Mouse (Mus musculus): ENCODE measurements around the gene Smtnl2. TPM values are rescaled to one million over a fixed set of nuclear protein-coding genes. Genes with fewer than 3 reads are reported as not detected.

Smtnl2 gene
- polyA plus RNA-seq, 1 experiment from 2014 or later, result 25.7 TPM

- Histone ChIP-seq H3K9ac (replicated peaks) (no peak overlapping the region), H3K27ac (peak overlapping the region; percentile 56; the same call in 1 of the 2 replicates), H3K9me3 (no peaks in the 10 kb centered on the region), H3K4me1 (replicated peaks) (peaks cover 32% of the 10 kb centered on the region), H3K27me3 (no peaks in the 10 kb centered on the region), H3K36me3 (peaks cover 8% of the 10 kb centered on the region; the same call in 1 of the 2 replicates), H3K4me3 (replicated peaks) (no peak overlapping the region), H3K4me2 (no peak overlapping the region)
- ATAC-seq (ENCODE audit: insufficient number of reproducible peaks, insufficient read depth, low FRiP score, low TSS enrichment, low read depth), result no peak
- WGBS, result 78% methylated on average over 10 of the region's 10 CpGs
Observed at GRCm38 (mm10) chr11:72397072-72397471, 14.4 kb downstream of the Smtnl2 start.

- WGBS, result 73% methylated on average over 7 of the region's 7 CpGs
- H3K4me1 ChIP-seq (replicated peaks), result peaks cover 31% of the 10 kb centered on the region
- no peak overlapping the region for H3K9ac ChIP-seq (replicated peaks)
- no peaks in the 10 kb centered on the region for H3K27me3 ChIP-seq
- H3K27ac ChIP-seq, result peak overlapping the region; percentile 56
- no peaks in the 10 kb centered on the region for H3K9me3 ChIP-seq
- H3K4me2 ChIP-seq, result no peak overlapping the region
- H3K36me3 ChIP-seq, result peaks cover 8% of the 10 kb centered on the region; the same call in 1 of the 2 replicates
- ATAC-seq (ENCODE audit: insufficient number of reproducible peaks, insufficient read depth, low FRiP score, low TSS enrichment, low read depth), result no peak; the same call in 1 of the 2 replicates
- H3K4me3 ChIP-seq (replicated peaks), result no peak overlapping the region
Observed at GRCm38 (mm10) chr11:72396621-72397020, 14.9 kb downstream of the Smtnl2 start.

DNA sequence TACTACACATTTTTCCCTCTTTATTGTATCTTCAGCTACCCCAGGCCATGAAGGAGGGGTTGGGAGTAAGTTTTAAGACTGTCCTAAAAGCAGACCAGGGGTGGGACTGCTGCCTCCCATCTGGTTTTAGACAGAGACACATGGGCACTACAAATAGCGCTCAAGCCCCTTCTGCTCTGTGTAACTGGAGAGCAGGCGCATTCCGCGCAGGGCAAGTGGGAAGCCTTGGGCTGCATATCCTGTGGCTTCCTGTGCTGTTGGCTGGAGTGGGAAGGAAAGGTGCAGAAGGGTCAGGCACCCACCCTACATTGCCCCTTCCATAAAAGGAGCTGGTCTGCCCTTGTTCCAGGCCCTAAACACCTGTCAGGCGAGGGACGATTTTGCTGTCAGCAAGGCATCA lies 15.9 kb downstream of the Smtnl2 start:
- Histone ChIP-seq H3K4me3 (replicated peaks) (no peak overlapping the region), H3K27ac (no peak overlapping the region), H3K9ac (replicated peaks) (no peak overlapping the region), H3K4me2 (no peak overlapping the region), H3K36me3 (peaks cover 8% of the 10 kb centered on the region; the same call in 1 of the 2 replicates), H3K4me1 (replicated peaks) (peaks cover 29% of the 10 kb centered on the region), H3K9me3 (no peaks in the 10 kb centered on the region), H3K27me3 (no peaks in the 10 kb centered on the region)
- 51% methylated on average over 6 of the region's 6 CpGs for whole genome bisulfite sequencing
- ATAC-seq (ENCODE audit: insufficient number of reproducible peaks, insufficient read depth, low FRiP score, low TSS enrichment, low read depth), result no peak

GRCm38 (mm10) chr11:72394694-72395093 lies 16.8 kb downstream of the Smtnl2 start:
- Histone ChIP-seq H3K9me3 (no peaks in the 10 kb centered on the region), H3K4me2 (no peak overlapping the region), H3K27ac (no peak overlapping the region), H3K27me3 (no peaks in the 10 kb centered on the region), H3K4me3 (replicated peaks) (no peak overlapping the region), H3K36me3 (peaks cover 3% of the 10 kb centered on the region; the same call in 1 of the 2 replicates), H3K9ac (replicated peaks) (no peak overlapping the region), H3K4me1 (replicated peaks) (peaks cover 36% of the 10 kb centered on the region)
- 75% methylated on average over 2 of the region's 2 CpGs for WGBS
- ATAC-seq (ENCODE audit: insufficient number of reproducible peaks, insufficient read depth, low FRiP score, low TSS enrichment, low read depth), result no peak

DNA sequence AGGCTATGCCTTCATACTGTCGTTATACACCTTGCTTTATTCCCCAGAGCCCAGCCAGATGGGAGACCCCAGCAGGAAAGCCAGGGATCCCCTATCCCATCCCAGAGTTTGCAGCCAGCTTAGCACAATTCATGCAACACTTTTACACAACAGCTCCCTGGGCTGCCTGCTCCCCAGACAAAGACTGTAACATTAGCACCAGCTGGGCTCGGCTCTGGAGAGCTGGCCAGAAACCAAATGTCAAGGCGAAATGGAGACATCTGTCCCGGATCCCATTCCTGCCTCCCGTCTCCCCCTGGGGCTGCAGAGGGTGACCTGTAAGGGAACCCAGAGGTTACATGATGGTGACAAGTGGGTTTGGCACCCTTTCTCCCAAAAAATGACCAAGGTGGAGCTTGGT lies 17.8 kb downstream of the Smtnl2 start:
- Histone ChIP-seq H3K27me3 (no peaks in the 10 kb centered on the region), H3K4me3 (replicated peaks) (no peak overlapping the region), H3K4me1 (replicated peaks) (peaks cover 45% of the 10 kb centered on the region), H3K36me3 (no peaks in the 10 kb centered on the region), H3K9me3 (no peaks in the 10 kb centered on the region), H3K4me2 (no peak overlapping the region), H3K9ac (replicated peaks) (no peak overlapping the region), H3K27ac (0 out of 2 replicates have a peak overlapping the region, but pooled peaks have one; percentile 31)
- no peak for ATAC-seq (ENCODE audit: insufficient number of reproducible peaks, insufficient read depth, low FRiP score, low TSS enrichment, low read depth)
- WGBS, result 27% methylated on average over 5 of the region's 5 CpGs

DNA sequence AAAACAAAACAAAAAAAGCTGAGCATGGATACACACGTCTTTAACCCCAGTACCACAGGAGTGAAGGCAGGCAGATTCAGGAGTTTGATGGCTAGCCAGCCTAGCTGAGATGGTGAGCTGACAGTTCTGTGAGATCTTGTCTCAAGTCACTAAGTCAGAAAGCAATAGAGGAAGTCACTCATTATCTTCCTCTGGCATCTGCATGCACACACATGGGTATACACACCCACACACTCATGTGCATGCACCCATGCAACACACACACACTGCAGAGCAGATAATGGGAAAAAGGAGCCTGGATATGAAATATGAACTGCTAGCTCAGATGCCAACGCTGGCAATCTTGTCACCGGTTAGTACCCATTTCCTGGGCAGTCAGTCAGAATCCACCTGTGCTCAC lies 18.3 kb downstream of the Smtnl2 start:
- peaks cover 45% of the 10 kb centered on the region for H3K4me1 ChIP-seq (replicated peaks)
- no peak overlapping the region for H3K4me2 ChIP-seq
- no peak overlapping the region for H3K9ac ChIP-seq (replicated peaks)
- WGBS, result 82% methylated on average over 3 of the region's 3 CpGs
- no peaks in the 10 kb centered on the region for H3K9me3 ChIP-seq
- H3K27ac ChIP-seq, result no peak overlapping the region
- H3K27me3 ChIP-seq, result no peaks in the 10 kb centered on the region
- no peaks in the 10 kb centered on the region for H3K36me3 ChIP-seq
- no peak for ATAC-seq (ENCODE audit: insufficient number of reproducible peaks, insufficient read depth, low FRiP score, low TSS enrichment, low read depth)
- no peak overlapping the region for H3K4me3 ChIP-seq (replicated peaks)

DNA sequence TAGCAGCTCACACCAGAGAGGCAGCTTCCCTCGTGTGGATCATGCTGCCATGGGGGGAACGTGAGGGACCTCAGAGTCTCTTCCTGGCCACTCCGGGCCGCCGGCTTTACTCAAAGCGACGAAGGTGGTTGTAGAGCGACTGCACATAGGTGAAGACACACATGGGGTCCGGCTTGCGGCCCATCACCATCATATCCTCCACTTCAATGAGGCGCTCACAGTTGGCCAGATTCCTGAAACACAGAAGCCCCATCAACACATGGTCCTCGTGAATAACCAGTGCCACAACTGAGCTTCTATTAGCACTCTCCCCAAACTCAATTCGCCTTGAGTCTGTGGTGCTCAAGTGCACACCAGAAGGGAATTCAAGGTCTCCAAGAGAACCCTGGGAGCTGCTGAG lies 20.3 kb downstream of the Smtnl2 start:
- no peaks in the 10 kb centered on the region for H3K9me3 ChIP-seq
- no peaks in the 10 kb centered on the region for H3K36me3 ChIP-seq
- no peak overlapping the region for H3K4me2 ChIP-seq
- H3K9ac ChIP-seq (replicated peaks), result no peak overlapping the region
- no peak overlapping the region for H3K27ac ChIP-seq
- WGBS, result 90% methylated on average over 13 of the region's 13 CpGs
- ATAC-seq (ENCODE audit: insufficient number of reproducible peaks, insufficient read depth, low FRiP score, low TSS enrichment, low read depth), result no peak
- H3K4me3 ChIP-seq (replicated peaks), result no peak overlapping the region
- H3K27me3 ChIP-seq, result no peaks in the 10 kb centered on the region
- H3K4me1 ChIP-seq (replicated peaks), result peaks cover 35% of the 10 kb centered on the region

GRCm38 (mm10) chr11:72389407-72390142 lies 21.9 kb downstream of the Smtnl2 start:
- H3K27ac ChIP-seq, result peak overlapping the region; percentile 68
- H3K4me3 ChIP-seq (replicated peaks), result no peak overlapping the region
- no peaks in the 10 kb centered on the region for H3K36me3 ChIP-seq
- no peaks in the 10 kb centered on the region for H3K9me3 ChIP-seq
- peaks cover 26% of the 10 kb centered on the region for H3K4me1 ChIP-seq (replicated peaks)
- H3K27me3 ChIP-seq, result no peaks in the 10 kb centered on the region
- no peak overlapping the region for H3K9ac ChIP-seq (replicated peaks)
- H3K4me2 ChIP-seq, result no peak overlapping the region
- 75% methylated on average over 7 of the region's 7 CpGs for WGBS
- no peak for ATAC-seq (ENCODE audit: insufficient number of reproducible peaks, insufficient read depth, low FRiP score, low TSS enrichment, low read depth)

DNA sequence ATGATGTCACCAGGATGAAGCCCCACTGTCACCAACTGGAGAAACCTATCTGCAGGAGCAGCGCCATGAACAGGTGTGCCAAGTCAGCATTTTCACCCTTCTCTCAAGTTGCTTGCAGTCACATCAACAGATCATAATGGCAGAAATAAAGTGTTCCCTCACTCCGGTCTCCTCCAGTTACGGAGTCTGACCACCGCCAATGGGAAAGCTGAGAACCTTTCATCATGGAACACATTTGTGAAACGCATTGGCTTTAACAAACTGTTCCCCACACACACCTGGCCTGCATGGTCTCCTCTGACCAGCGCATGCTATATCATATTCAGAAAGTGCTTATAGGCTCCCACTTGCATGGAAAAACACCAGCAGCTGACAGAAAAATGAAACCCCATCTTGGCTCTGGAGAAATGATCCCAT lies 23.4 kb downstream of the Smtnl2 start:
- WGBS, result 63% methylated on average over 6 of the region's 6 CpGs
- H3K4me2 ChIP-seq, result no peak overlapping the region
- no peak overlapping the region for H3K9ac ChIP-seq (replicated peaks)
- no peaks in the 10 kb centered on the region for H3K9me3 ChIP-seq
- H3K4me1 ChIP-seq (replicated peaks), result peaks cover 16% of the 10 kb centered on the region
- no peak overlapping the region for H3K4me3 ChIP-seq (replicated peaks)
- H3K27ac ChIP-seq, result peak overlapping the region; percentile 59; the same call in 1 of the 2 replicates
- H3K27me3 ChIP-seq, result no peaks in the 10 kb centered on the region
- no peaks in the 10 kb centered on the region for H3K36me3 ChIP-seq
- peak; percentile 84 for ATAC-seq (ENCODE audit: insufficient number of reproducible peaks, insufficient read depth, low FRiP score, low TSS enrichment, low read depth)

- Histone ChIP-seq H3K4me3 (replicated peaks) (no peak overlapping the region), H3K9ac (replicated peaks) (no peak overlapping the region), H3K4me2 (no peak overlapping the region), H3K27ac (no peak overlapping the region), H3K4me1 (replicated peaks) (0 out of 2 replicates have a peak, but pooled peaks cover 7% of the 10 kb centered on the region), H3K27me3 (no peaks in the 10 kb centered on the region), H3K9me3 (no peaks in the 10 kb centered on the region), H3K36me3 (no peaks in the 10 kb centered on the region)
- WGBS, result 62% methylated on average over 4 of the region's 4 CpGs
- ATAC-seq (ENCODE audit: insufficient number of reproducible peaks, insufficient read depth, low FRiP score, low TSS enrichment, low read depth), result no peak
Observed at GRCm38 (mm10) chr11:72379351-72379750, 32.2 kb downstream of the Smtnl2 start.

DNA sequence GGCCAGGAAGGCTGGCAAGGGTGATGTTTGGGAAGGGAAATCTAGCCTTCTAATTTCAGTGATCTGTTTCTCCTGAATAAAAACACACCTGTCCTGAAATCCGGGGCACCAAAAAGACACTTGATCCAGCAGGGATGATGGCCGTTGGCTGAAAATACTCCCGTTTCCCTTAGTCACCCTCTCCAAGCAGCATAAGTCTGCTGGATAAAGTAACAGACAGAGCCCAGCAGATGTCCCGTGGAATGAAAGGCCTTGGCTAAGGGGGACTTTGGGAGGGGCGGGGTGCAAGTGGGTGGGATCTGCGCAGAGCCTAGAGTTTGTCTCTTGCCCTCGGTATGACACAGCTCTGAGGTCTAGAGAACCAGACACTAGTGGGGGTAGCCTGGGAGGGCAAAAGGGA lies 33.3 kb downstream of the Smtnl2 start:
- H3K4me2 ChIP-seq, result no peak overlapping the region
- 60% methylated on average over 7 of the region's 7 CpGs for WGBS
- no peaks in the 10 kb centered on the region for H3K36me3 ChIP-seq
- ATAC-seq (ENCODE audit: insufficient number of reproducible peaks, insufficient read depth, low FRiP score, low TSS enrichment, low read depth), result no peak; the same call in 1 of the 2 replicates
- H3K9me3 ChIP-seq, result no peaks in the 10 kb centered on the region
- 0 out of 2 replicates have a peak, but pooled peaks cover 7% of the 10 kb centered on the region for H3K4me1 ChIP-seq (replicated peaks)
- H3K9ac ChIP-seq (replicated peaks), result no peak overlapping the region
- no peak overlapping the region for H3K27ac ChIP-seq
- H3K4me3 ChIP-seq (replicated peaks), result no peak overlapping the region
- no peaks in the 10 kb centered on the region for H3K27me3 ChIP-seq

- H3K4me3 ChIP-seq (replicated peaks), result no peak overlapping the region
- H3K4me1 ChIP-seq (replicated peaks), result 0 out of 2 replicates have a peak, but pooled peaks cover 7% of the 10 kb centered on the region
- no peaks in the 10 kb centered on the region for H3K9me3 ChIP-seq
- no peak for ATAC-seq (ENCODE audit: insufficient number of reproducible peaks, insufficient read depth, low FRiP score, low TSS enrichment, low read depth)
- H3K27ac ChIP-seq, result no peak overlapping the region
- H3K36me3 ChIP-seq, result no peaks in the 10 kb centered on the region
- no peak overlapping the region for H3K9ac ChIP-seq (replicated peaks)
- H3K4me2 ChIP-seq, result no peak overlapping the region
- H3K27me3 ChIP-seq, result no peaks in the 10 kb centered on the region
- WGBS, result 87% methylated on average over 2 of the region's 2 CpGs
Observed at GRCm38 (mm10) chr11:72376562-72376961, 35.0 kb downstream of the Smtnl2 start.

Data from limb, embryonic 12.5 days (tissue).